Mouse (Mus musculus) bone marrow, adult 2 months (tissue): ENCODE measurements around the gene 1700003F12Rik.

Experiments used
- CTCF ChIP-seq: fragments of 200-500 bp; IDR thresholded peaks from 2 replicates; pipeline ENCODE4 v1.5.1; 2011; ENCODE audit warnings: low read length, control low read depth; ENCODE audit not compliant: control insufficient read depth, insufficient read depth
- POLR2A ChIP-seq: fragments of 200-500 bp; IDR thresholded peaks from 2 replicates; pipeline ENCODE4 v1.6.1; 2011; ENCODE audit warnings: low read depth, mild to moderate bottlenecking, control low read depth, low read length, borderline replicate concordance; ENCODE audit not compliant: control insufficient read depth

DNA sequence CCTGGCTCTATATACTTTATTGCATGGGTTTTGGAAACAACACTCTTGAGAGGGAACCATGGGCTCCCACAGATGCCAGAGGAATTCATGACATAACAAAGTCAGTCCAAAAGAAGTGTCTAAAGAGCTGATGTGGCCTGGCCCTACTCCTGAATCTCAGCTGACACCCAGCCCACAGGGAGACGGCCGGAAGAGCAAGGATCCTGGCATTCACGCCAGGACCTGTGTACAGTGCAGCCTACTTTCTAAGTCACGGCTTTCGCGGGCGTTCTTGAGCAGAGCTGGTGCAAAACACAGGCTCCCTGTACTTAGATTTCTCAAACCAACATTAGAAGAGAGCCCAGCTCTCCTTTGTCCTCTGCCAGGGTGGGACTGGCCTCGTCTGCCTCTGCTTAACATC is 33.7 kb downstream of the 1700003F12Rik start:
- TF ChIP-seq POLR2A (no peak), CTCF (no peak)
